Mouse (Mus musculus): ENCODE measurements around the gene Nsun2. TPM values are rescaled to one million over a fixed set of nuclear protein-coding genes. Genes with fewer than 3 reads are reported as not detected.
"Not testable (repeated sequence)": the region's sequence is repeated elsewhere in the genome, so short reads cannot be mapped to it uniquely, and the experiment has no call there.

The Nsun2 gene
- polyA plus RNA-seq, 1 experiment from 2014 or later: 131 TPM

DNA sequence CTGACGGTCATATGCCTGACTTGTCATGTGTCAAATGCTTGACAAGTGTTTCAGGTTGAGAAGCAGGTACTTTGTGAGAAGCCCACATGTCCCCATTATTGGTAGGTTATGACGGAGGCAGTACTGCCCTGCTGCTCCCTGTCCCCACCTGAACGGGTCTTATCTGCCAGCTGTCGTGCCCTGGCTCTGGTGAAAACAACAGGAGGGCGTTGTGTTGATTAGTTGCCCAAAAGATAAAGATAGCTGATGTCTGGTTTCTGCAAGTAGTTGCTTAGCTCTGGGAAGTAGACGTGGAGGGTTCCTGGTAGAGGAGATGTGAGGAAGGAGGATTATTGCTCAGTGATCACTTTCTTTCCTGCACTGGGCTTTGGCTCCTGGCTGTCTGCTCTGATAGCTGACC is 83.2 kb downstream of the Nsun2 start:
- H3K27me3 ChIP-seq: no peaks in the 10 kb centered on the region
- H3K9ac ChIP-seq (replicated peaks): no peak overlapping the region
- no peak overlapping the region for H3K4me2 ChIP-seq
- H3K4me1 ChIP-seq (replicated peaks): peaks cover 7% of the 10 kb centered on the region
- H3K4me3 ChIP-seq (replicated peaks): no peak overlapping the region
- no peak overlapping the region for H3K27ac ChIP-seq
- peaks cover 80% of the 10 kb centered on the region for H3K36me3 ChIP-seq
- 92% methylated on average over 6 of the region's 6 CpGs for WGBS
- H3K9me3 ChIP-seq: no peaks in the 10 kb centered on the region
- no peak for ATAC-seq (ENCODE audit: insufficient number of reproducible peaks, insufficient read depth, low FRiP score, low TSS enrichment, low read depth)

DNA sequence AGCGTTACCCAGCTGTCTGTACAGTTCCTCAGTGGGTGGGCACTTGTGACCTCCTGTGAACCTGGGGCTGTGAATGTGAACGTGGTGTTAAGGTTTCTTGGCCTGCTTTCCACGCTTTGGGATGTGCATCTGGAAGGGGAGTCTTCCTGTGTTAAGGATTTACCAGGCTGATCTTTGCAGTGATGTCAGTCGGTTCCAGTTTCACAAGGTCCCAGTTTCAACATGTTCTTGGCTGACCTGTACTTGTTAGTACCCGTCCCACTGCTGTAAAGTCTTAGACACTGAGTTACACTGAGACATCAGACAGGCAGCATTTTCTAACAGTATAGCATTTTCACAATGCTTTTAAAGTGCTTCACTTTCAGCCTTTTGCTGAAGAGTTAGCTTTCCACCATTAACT is 90.3 kb downstream of the Nsun2 start:
- H3K27ac ChIP-seq: no peak overlapping the region
- H3K9ac ChIP-seq (replicated peaks): no peak overlapping the region
- peaks cover 93% of the 10 kb centered on the region for H3K36me3 ChIP-seq
- 79% methylated on average over 5 of the region's 5 CpGs for WGBS
- no peaks in the 10 kb centered on the region for H3K4me1 ChIP-seq (replicated peaks)
- no peaks in the 10 kb centered on the region for H3K9me3 ChIP-seq
- no peaks in the 10 kb centered on the region for H3K27me3 ChIP-seq
- ATAC-seq (ENCODE audit: insufficient number of reproducible peaks, insufficient read depth, low FRiP score, low TSS enrichment, low read depth): no peak
- no peak overlapping the region for H3K4me3 ChIP-seq (replicated peaks)
- H3K4me2 ChIP-seq: no peak overlapping the region

DNA sequence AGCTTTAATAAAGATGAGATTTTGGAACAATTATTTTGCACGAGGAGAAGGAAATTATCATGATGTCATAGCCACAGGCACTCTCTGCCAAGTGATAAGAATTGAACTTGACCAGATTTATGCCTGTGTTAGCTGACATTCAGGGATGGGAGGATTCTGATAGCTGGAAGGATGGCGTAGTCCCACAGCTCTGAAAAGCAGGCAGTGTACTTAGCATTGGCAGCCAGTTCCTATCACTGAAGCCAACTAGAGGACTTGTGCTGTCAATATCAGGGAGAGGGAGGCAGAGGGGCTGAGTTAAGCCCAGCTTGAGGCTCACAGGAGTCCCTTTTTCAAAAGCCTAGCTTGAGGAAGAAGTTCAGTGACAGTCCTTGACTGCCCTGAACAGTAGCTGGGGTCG is 91.0 kb downstream of the Nsun2 start:
- 90% methylated on average over 3 of the region's 3 CpGs for WGBS
- H3K27ac ChIP-seq: no peak overlapping the region
- no peak overlapping the region for H3K9ac ChIP-seq (replicated peaks)
- no peaks in the 10 kb centered on the region for H3K4me1 ChIP-seq (replicated peaks)
- H3K27me3 ChIP-seq: no peaks in the 10 kb centered on the region
- ATAC-seq (ENCODE audit: insufficient number of reproducible peaks, insufficient read depth, low FRiP score, low TSS enrichment, low read depth): no peak
- no peaks in the 10 kb centered on the region for H3K9me3 ChIP-seq
- no peak overlapping the region for H3K4me3 ChIP-seq (replicated peaks)
- no peak overlapping the region for H3K4me2 ChIP-seq
- peaks cover 93% of the 10 kb centered on the region for H3K36me3 ChIP-seq

DNA sequence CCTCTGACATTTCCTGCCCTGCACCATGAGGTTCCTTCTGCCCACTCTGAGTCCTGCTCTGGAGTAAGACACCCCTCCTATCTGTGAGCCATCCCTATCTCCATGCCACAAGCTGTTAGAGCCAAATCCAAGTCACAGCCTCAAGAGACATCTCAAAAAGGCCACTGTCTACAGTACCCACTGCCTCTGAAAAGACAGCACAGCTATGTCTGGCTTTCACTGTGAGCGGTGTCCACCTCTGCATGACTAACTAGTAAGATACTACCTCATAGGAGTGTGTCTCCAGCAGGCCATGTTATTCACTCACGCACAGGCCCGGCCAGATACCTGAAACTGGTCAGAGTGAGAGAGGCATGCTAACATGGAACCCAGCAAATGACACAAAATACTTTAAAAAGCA is 94.4 kb downstream of the Nsun2 start:
- no peak overlapping the region for H3K9ac ChIP-seq (replicated peaks)

DNA sequence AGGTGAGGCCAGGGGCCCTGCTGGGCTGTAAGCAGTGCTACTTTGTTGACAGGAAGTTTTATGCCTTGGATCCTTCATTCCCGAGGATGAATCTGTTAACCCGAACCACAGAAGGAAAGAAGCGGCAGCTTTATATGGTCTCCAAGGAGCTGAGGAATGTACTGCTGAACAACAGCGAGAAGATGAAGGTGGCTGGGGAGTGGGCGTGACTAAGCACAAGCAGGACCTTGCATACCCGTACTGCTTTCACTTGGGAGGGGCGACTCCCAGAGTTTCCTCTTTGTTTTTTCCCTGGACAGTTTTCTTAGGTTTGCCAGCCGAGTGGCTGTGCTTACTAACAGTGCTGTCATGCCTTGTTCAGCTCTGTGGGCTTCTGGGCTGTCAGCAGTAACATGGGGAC is 97.0 kb downstream of the Nsun2 start:
- Histone ChIP-seq H3K4me2 (no peak overlapping the region), H3K4me3 (replicated peaks) (no peak overlapping the region), H3K9ac (replicated peaks) (no peak overlapping the region), H3K36me3 (peaks cover 100% of the 10 kb centered on the region), H3K27me3 (no peaks in the 10 kb centered on the region), H3K9me3 (no peaks in the 10 kb centered on the region), H3K4me1 (replicated peaks) (no peaks in the 10 kb centered on the region), H3K27ac (no peak overlapping the region)
- no peak for ATAC-seq (ENCODE audit: insufficient number of reproducible peaks, insufficient read depth, low FRiP score, low TSS enrichment, low read depth)
- 81% methylated on average over 8 of the region's 8 CpGs for WGBS

More for the DNA sequence above, 94.4 kb downstream of the Nsun2 start:
- Histone ChIP-seq H3K4me1 (replicated peaks) (no peaks in the 10 kb centered on the region), H3K4me2 (no peak overlapping the region), H3K4me3 (replicated peaks) (no peak overlapping the region), H3K27me3 (no peaks in the 10 kb centered on the region), H3K36me3 (peaks cover 100% of the 10 kb centered on the region), H3K27ac (no peak overlapping the region), H3K9me3 (no peaks in the 10 kb centered on the region)
- WGBS: 92% methylated on average over 3 of the region's 3 CpGs
- no peak for ATAC-seq (ENCODE audit: insufficient number of reproducible peaks, insufficient read depth, low FRiP score, low TSS enrichment, low read depth)

DNA sequence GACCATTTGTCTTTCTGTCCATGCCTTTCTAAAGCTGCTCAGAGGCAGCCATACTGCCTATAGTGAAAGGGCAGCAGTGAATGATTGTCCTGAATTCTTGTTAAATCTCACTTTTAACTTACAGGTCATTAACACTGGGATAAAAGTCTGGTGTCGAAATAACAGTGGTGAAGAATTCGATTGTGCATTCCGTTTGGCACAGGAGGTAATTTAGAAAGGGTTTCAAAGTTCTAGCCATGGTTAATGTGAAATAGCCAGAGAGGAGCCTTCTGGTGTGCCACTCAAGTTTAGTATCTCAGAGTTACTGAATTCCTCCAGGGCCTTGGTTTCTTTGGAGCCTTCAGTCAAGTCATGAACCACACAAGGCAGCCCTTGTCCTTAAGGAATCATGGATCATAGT is 97.6 kb downstream of the Nsun2 start:
- Histone ChIP-seq H3K36me3 (peaks cover 100% of the 10 kb centered on the region), H3K27me3 (no peaks in the 10 kb centered on the region), H3K4me2 (no peak overlapping the region), H3K9me3 (no peaks in the 10 kb centered on the region), H3K27ac (no peak overlapping the region), H3K4me3 (replicated peaks) (no peak overlapping the region), H3K4me1 (replicated peaks) (no peaks in the 10 kb centered on the region), H3K9ac (replicated peaks) (no peak overlapping the region)
- no peak for ATAC-seq (ENCODE audit: insufficient number of reproducible peaks, insufficient read depth, low FRiP score, low TSS enrichment, low read depth)
- whole genome bisulfite sequencing: 94% methylated on average over 3 of the region's 3 CpGs

DNA sequence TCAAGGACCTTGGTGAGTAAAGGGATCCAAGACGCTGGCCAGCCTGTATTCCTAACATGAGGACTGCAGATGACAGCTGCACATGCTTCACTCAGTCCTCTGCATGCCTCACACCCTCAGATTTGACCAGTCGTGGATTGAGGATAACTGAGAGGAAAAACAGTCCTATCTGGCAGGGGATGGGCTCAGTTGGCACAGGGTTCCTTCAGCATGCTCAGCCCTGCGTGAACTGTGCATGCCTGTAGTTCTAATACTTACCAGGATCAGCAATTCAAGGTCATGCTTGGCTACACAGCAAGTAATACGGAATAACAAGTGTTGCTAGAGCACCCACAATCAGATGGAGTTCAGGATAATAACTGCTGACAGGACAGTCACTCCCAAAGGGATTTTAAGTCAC is 98.1 kb downstream of the Nsun2 start:
- no peaks in the 10 kb centered on the region for H3K9me3 ChIP-seq
- peaks cover 100% of the 10 kb centered on the region for H3K36me3 ChIP-seq
- no peak overlapping the region for H3K9ac ChIP-seq (replicated peaks)
- H3K4me1 ChIP-seq (replicated peaks): no peaks in the 10 kb centered on the region
- no peak overlapping the region for H3K27ac ChIP-seq
- no peaks in the 10 kb centered on the region for H3K27me3 ChIP-seq
- no peak overlapping the region for H3K4me2 ChIP-seq
- no peak for ATAC-seq (ENCODE audit: insufficient number of reproducible peaks, insufficient read depth, low FRiP score, low TSS enrichment, low read depth)
- H3K4me3 ChIP-seq (replicated peaks): no peak overlapping the region
- 88% methylated on average over 4 of the region's 4 CpGs for WGBS

DNA sequence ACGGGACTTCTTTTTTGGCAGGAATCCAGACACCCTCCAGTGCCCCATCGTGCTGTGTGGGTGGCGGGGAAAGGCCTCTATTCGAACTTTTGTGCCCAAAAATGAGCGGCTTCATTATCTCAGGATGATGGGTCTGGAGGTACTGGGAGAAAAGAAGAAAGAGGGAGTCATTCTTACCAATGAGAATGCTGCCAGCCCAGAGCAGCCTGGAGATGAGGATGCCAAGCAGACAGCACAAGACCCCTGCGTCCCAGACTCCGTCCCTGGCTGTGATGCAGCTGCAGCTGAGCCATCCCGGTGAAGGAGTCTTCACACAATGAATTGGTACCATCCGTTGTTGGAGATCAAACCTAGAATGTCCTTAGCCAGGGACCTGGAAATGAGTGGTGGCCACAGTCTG is 100.0 kb downstream of the Nsun2 start:
- no peaks in the 10 kb centered on the region for H3K9me3 ChIP-seq
- no peaks in the 10 kb centered on the region for H3K4me1 ChIP-seq (replicated peaks)
- no peak overlapping the region for H3K9ac ChIP-seq (replicated peaks)
- peaks cover 100% of the 10 kb centered on the region for H3K36me3 ChIP-seq
- H3K4me2 ChIP-seq: no peak overlapping the region
- ATAC-seq (ENCODE audit: insufficient number of reproducible peaks, insufficient read depth, low FRiP score, low TSS enrichment, low read depth): no peak
- 97% methylated on average over 9 of the region's 9 CpGs for WGBS
- H3K27ac ChIP-seq: no peak overlapping the region
- no peaks in the 10 kb centered on the region for H3K27me3 ChIP-seq
- no peak overlapping the region for H3K4me3 ChIP-seq (replicated peaks)

DNA sequence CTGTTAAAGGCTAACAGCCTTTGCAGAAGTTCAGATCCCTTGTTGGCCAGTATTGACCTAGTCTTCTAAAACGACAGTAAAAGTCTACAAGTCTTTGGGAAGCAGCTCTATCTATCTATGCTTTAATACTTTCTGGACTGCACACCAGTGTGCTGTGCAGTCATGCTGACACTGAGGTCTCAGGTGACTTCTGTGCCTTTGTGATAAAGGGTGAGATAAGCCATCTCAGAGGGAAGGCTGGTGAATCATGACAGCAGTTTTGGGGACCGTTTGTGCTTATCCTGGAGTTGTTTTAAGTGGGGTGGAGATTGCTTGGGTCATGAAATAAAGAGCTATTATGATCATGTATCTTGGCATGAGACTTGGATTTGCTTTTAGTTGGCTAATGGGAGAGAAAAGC is 100.4 kb downstream of the Nsun2 start:
- Histone ChIP-seq H3K4me3 (replicated peaks) (no peak overlapping the region), H3K9ac (replicated peaks) (no peak overlapping the region), H3K4me2 (no peak overlapping the region), H3K9me3 (no peaks in the 10 kb centered on the region), H3K27me3 (no peaks in the 10 kb centered on the region), H3K36me3 (peaks cover 99% of the 10 kb centered on the region), H3K27ac (no peak overlapping the region), H3K4me1 (replicated peaks) (no peaks in the 10 kb centered on the region)
- 96% methylated on average over 2 of the region's 2 CpGs for WGBS
- ATAC-seq (ENCODE audit: insufficient number of reproducible peaks, insufficient read depth, low FRiP score, low TSS enrichment, low read depth): no peak

DNA sequence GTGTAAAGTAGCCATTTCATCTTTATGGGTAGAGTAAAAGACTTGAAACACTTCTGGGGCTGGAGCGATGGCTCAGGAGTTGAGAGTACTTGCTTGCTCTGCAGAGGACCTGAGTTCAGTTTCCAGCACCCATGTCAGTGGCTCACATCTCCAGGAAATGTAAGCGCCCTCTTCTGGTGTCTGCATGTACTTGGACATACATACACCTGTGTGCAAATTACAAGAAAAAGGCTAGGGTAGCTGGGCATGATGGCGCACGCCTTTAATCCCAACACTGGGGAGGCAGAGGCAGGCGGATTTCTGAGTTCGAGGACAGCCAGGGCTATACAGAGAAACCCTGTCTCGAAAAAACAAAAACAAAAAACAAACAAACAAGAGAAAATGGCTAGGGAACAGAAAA is 102.3 kb downstream of the Nsun2 start:
- ATAC-seq (ENCODE audit: insufficient number of reproducible peaks, insufficient read depth, low FRiP score, low TSS enrichment, low read depth); H3K4me2 ChIP-seq; H3K9me3 ChIP-seq; H3K27me3 ChIP-seq; H3K4me1 ChIP-seq (replicated peaks); H3K9ac ChIP-seq (replicated peaks); H3K4me3 ChIP-seq (replicated peaks); H3K27ac ChIP-seq: not testable (repeated sequence)
- WGBS: 95% methylated on average over 7 of the region's 7 CpGs
- H3K36me3 ChIP-seq: peaks cover 96% of the 10 kb centered on the region

DNA sequence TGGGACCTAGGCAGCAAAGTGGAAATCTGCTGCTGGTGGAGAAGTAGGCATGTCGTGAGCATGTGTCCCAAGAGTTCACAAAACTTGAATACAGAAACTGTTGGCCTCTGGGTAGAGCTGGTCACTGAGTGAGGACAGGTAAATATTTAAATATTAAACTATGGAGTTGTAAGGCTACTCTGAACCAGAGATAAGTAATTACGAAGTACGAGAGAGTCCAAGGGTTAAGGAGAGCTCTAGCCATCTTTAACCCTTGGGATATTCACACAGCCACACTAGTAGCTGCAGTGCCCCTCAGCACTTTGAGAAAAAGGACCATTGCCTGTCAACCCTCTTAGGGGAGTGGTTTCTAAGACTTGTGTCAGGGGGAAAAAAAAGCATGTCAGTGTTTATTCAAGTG is 102.8 kb downstream of the Nsun2 start:
- Histone ChIP-seq H3K36me3 (peaks cover 94% of the 10 kb centered on the region), H3K4me3 (replicated peaks) (no peak overlapping the region)
- WGBS: 91% methylated on average over 3 of the region's 3 CpGs

DNA sequence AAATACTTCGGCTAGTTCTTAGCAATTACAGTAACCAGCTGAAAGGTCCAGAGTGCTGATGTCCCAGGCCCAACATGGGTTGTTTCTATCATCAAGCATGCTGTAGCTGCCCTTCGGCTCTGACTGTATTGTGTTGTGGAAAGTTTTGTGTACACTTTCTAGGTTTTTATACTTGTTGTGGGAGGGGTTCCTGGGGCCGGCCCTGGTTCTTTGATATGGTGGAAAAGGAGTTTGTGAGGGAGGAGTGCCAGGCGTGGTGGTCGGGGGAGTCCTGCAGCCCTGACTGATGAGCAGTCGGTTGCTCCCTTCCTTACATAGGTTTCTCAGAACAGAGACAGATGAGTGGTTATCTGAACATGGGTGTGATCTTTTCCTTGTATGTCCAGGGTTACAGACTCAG is 103.3 kb downstream of the Nsun2 start:
- ATAC-seq (ENCODE audit: insufficient number of reproducible peaks, insufficient read depth, low FRiP score, low TSS enrichment, low read depth): no peak
- peaks cover 89% of the 10 kb centered on the region for H3K36me3 ChIP-seq
- no peak overlapping the region for H3K4me3 ChIP-seq (replicated peaks)
- no peaks in the 10 kb centered on the region for H3K27me3 ChIP-seq
- no peaks in the 10 kb centered on the region for H3K4me1 ChIP-seq (replicated peaks)
- WGBS: 90% methylated on average over 6 of the region's 6 CpGs
- no peak overlapping the region for H3K9ac ChIP-seq (replicated peaks)
- H3K4me2 ChIP-seq: no peak overlapping the region
- H3K9me3 ChIP-seq: no peaks in the 10 kb centered on the region
- no peak overlapping the region for H3K27ac ChIP-seq

More for the DNA sequence above, 102.8 kb downstream of the Nsun2 start:
- Histone ChIP-seq H3K4me2 (no peak overlapping the region), H3K4me1 (replicated peaks) (no peaks in the 10 kb centered on the region), H3K27me3 (no peaks in the 10 kb centered on the region), H3K27ac (no peak overlapping the region), H3K9me3 (no peaks in the 10 kb centered on the region), H3K9ac (replicated peaks) (no peak overlapping the region)
- no peak for ATAC-seq (ENCODE audit: insufficient number of reproducible peaks, insufficient read depth, low FRiP score, low TSS enrichment, low read depth)

Data from limb, embryonic 12.5 days (tissue).